Mouse (Mus musculus) left cerebral cortex, postnatal 36 days (tissue): ENCODE data around the gene Gm5565. TPM values are rescaled to one million over a fixed set of nuclear protein-coding genes. Genes with fewer than 3 reads are reported as not detected.
"Not testable (repeated sequence)": the region's sequence is repeated elsewhere in the genome, so short reads cannot be mapped to it uniquely, and the experiment has no call there.

Experiments used
- DNase-seq, 2 experiments: peaks; one replicate each; pipeline ENCODE4 v3.0.0; 2021 to 2022; ENCODE audit warnings: low spot score in 2 of 2, mixed read lengths in 1 of 2
- intact Hi-C: fragments of 180-260 bp; cut with DNase I; formaldehyde crosslinking; loops from one replicate; pipeline ENCODE4 v1.15.1; 2025
- total RNA-seq, 2 experiments: library from RNA; stranded (reverse); gene quantifications; 2 replicates each; pipeline ENCODE4 v1.2.3; 2021

Gene Gm5565
- not detected for total RNA-seq

DNA sequence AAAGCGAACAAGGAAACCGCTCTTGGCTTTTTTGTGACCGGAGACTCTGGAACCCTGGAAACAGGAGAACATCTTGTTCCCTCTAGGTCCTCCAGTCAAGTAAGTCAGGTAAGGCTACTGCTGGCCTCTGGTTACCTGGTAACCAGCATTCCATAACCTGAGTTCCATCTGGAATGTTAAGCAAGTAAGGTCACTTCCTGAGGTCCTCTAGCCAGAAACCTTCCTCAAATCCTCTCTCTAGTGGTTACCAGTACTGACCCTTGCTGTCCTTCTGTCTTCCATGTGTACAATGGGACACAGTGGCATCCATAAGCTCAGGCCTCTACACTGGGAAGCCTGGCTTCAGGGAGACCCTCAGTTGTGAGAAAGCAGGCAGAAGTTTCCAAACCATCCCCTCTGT lies at the start of gene Gm5565:
TSS of gene Gm5565 (minus strand) at position 101 of the 400 bp plus-strand sequence.
- intact Hi-C loops, DNase-seq: not testable (repeated sequence)

- intact Hi-C loops = no loop called here
- DNase-seq = no peak
These were observed 45.2 kb upstream of the Gm5565 start for GRCm38 (mm10) chr5:146205537-146205936.

DNA sequence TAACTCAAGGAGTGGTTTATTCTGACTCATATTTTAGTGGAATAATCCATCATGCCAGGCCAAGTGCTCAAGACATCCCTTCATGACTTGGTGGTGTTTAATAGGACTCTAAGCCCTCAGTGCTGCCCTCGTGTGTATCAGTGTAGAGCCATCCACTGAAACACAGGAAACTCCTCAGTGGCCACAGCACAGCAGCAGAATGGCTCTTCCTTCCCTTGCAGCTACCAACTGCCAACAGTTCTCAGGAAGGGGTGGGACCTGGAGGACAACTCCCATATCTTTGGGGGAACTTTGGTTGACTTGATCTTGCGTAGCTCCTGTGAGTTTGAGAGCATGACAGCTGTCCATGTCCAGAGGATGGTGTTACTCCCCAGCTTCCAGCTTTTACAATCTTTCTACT lies 43.6 kb upstream of the Gm5565 start:
- intact Hi-C loops = no loop called here
- no peak for DNase-seq

- intact Hi-C loops = no loop called here
- no peak for DNase-seq
These were observed 40.2 kb upstream of the Gm5565 start for GRCm38 (mm10) chr5:146200580-146200979.

DNA sequence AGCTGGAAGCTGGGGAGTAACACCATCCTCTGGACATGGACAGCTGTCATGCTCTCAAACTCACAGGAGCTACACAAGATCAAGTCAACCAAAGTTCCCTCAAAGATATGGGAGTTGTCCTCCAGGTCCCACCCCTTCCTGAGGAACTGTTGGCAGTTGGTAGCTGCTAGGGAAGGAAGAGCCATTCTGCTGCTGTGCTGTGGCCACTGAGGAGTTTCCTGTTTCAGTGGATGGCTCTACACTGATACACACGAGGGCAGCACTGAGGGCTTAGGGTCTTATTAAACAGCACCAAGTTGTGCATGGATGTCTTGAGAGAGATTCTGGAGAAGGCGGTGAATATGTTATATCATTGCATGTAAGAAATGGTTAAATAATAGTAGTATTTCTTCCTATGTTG lies 39.2 kb upstream of the Gm5565 start:
- no peak for DNase-seq
- intact Hi-C loops = no loop called here

GRCm38 (mm10) chr5:146199073-146199472 lies 38.7 kb upstream of the Gm5565 start:
- DNase-seq = no peak
- intact Hi-C loops = no loop called here

- intact Hi-C loops = no loop called here
- DNase-seq = no peak
These were observed 33.0 kb upstream of the Gm5565 start for GRCm38 (mm10) chr5:146193360-146193759.

- DNase-seq = no peak
- intact Hi-C loops = no loop called here
These were observed 30.3 kb upstream of the Gm5565 start for GRCm38 (mm10) chr5:146190501-146191269.

GRCm38 (mm10) chr5:146190093-146190492 lies 29.8 kb upstream of the Gm5565 start:
- DNase-seq = no peak
- intact Hi-C loops = no loop called here

GRCm38 (mm10) chr5:146188712-146189111 lies 28.4 kb upstream of the Gm5565 start:
- intact Hi-C loops = no loop called here
- DNase-seq = no peak

- DNase-seq = no peak
- intact Hi-C loops = no loop called here
These were observed 27.8 kb upstream of the Gm5565 start for GRCm38 (mm10) chr5:146188144-146188543.

GRCm38 (mm10) chr5:146187441-146187840 lies 27.1 kb upstream of the Gm5565 start:
- peak; percentile 48 to 51 for DNase-seq
- intact Hi-C loops = not testable (repeated sequence)

- intact Hi-C loops, DNase-seq: not testable (repeated sequence)
These were observed 24.9 kb upstream of the Gm5565 start, which contains the start of gene 1700001J03Rik for GRCm38 (mm10) chr5:146185204-146185603. TSS of gene 1700001J03Rik (minus strand) at chr5:146185304.

GRCm38 (mm10) chr5:146172744-146173143 lies 12.4 kb upstream of the Gm5565 start:
- intact Hi-C loops = not testable (repeated sequence)

GRCm38 (mm10) chr5:146170621-146171020 lies 10.3 kb upstream of the Gm5565 start, which contains the start of gene Gm6309:
TSS of gene Gm6309 (minus strand) at chr5:146170721.
- not testable (repeated sequence) for DNase-seq

More at GRCm38 (mm10) chr5:146172744-146173143, 12.4 kb upstream of the Gm5565 start:
- not testable (repeated sequence) for DNase-seq

GRCm38 (mm10) chr5:146158326-146158725 lies 2.0 kb downstream of the Gm5565 start:
- DNase-seq, intact Hi-C loops: not testable (repeated sequence)

More at GRCm38 (mm10) chr5:146170621-146171020, 10.3 kb upstream of the Gm5565 start, which contains the start of gene Gm6309:
- intact Hi-C loops = not testable (repeated sequence)

- DNase-seq = no peak
- intact Hi-C loops = no loop called here
These were observed 9.9 kb downstream of the Gm5565 start for GRCm38 (mm10) chr5:146150454-146150853.

DNA sequence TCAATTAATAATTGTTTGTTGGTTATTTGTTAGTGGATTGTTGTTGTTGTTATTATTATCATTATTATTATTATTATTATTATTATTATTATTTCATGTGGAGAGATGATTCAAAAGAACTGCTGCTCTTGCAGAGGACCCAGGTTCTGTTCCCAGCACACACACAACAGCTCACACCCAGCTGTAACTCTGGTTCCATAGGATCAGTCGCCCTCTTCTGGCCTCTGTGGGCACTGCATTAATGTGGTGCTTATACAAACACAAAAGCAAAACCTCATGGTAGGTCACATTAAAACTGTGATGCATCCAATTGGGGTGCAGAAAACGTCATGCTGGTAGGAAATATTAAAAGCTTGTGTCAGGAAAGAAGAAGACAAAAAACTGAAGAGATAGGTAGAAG lies 12.4 kb downstream of the Gm5565 start:
- intact Hi-C loops = no loop called here
- no peak for DNase-seq
